Mouse (Mus musculus) B cell, adult 2 months (primary cell): ENCODE measurements around the gene Tpst2.

ENCODE experiments used
- DNase-seq, 2 experiments: peaks; one replicate each; pipeline ENCODE4 v3.0.0; 2022

Tpst2 gene

DNA sequence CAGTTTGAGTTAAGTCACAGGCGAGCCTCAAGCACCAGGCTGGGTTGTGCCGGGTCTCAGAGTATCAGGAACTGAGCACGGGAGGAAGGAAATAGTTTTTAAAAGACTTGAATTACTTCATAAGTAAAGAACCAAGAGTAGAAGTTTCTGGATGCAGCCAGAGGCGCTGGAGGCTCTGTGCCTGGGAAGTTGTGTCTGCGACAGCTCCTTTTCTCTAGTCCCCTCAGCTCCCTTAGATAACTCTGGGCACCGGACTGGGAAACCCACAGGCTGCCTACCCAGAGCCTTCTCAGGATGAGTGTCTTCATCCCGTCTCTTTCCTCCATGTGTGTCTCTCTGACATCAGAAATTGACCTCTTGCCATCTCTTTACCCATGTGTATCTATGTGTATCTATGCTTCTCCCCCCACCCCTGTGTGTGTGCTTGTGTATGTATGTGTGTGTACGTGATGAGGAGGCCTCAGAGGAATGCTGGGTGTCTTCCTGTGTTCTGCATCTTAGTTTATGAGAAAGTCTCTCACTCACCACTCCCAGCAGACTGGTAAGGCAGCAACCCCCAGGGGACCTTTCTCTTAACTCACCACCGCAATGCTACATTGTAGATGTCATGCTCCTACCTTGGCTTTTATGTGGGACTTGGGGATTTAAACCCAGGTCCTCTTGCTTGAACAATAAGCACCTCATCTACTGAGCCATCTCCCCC is 6.4 kb downstream of the Tpst2 start:
- peak; percentile 54 to 63 for DNase-seq

GRCm38 (mm10) chr5:112283543-112284202 is 7.2 kb downstream of the Tpst2 start:
- DNase-seq, result no peak

DNA sequence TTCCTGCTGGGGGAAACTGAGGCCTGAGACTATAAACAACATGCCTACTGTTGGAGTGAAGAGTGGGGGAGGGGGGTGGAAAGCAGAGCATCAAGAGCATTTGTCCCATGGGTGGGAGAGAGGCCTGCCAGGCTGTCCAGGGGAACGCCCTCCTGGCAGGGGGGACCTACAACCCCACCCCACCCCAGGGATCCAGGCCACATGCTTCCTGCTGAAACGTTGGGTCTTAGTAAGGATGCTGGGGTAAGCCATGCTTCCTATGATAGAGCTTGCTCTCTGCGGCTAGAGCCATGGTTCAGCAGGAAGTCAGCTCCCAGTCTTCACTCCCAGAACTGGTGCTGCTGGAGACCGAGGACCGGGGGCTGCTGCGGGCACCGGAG is 7.7 kb downstream of the Tpst2 start:
- DNase-seq, result no peak

- no peak for DNase-seq
These were observed 9.1 kb downstream of the Tpst2 start for GRCm38 (mm10) chr5:112285548-112286085.

DNA sequence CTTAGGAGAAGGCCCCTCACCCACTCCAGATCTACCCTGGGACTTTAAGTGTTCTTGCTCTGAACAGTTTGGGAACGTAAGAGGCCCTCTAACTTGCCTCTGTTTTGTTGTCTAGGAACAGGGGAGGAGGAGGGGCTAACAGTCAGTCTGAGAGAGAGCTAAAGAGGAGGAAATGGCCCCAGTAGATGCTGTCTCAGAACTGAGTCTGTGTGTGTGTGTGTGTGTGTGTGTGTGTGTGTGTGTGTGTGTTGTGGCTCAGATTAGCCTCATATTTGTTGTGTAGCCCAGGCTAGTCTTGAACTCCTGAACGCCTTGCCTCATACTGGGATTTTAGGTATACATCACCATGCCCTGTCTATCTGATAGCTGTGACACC is 10.1 kb downstream of the Tpst2 start:
- peak in 1 of 2 experiments; percentile 63 for DNase-seq

GRCm38 (mm10) chr5:112286984-112287641 is 10.6 kb downstream of the Tpst2 start:
- peak; percentile 84 to 87 for DNase-seq

GRCm38 (mm10) chr5:112287652-112288051 is 11.2 kb downstream of the Tpst2 start:
- DNase-seq, result no peak

- DNase-seq, result no peak
These were observed 12.0 kb downstream of the Tpst2 start for GRCm38 (mm10) chr5:112288193-112289141.

DNA sequence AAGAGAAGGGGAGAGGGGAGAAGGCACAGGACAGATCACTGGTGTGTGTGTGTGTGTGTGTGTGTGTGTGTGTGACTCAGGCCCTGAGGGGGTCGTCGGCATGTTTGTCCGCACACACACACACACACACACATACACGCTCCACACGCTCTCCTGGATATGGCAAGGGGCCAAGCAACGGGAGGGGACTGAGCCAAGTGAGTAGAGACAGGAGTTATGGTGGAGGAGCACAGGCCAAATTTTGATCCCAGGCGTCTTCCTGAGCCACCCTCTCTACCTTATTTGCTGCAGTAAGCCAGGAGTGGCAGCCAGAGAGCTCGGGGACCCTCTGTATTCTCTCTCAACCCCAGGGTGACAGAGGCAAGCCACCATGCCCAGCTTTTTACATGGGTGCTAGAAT is 12.7 kb downstream of the Tpst2 start:
- no peak for DNase-seq

- DNase-seq, result no peak
These were observed 13.5 kb downstream of the Tpst2 start for GRCm38 (mm10) chr5:112289819-112290535.

- DNase-seq, result no peak
These were observed 14.0 kb downstream of the Tpst2 start for GRCm38 (mm10) chr5:112290536-112290880.

DNA sequence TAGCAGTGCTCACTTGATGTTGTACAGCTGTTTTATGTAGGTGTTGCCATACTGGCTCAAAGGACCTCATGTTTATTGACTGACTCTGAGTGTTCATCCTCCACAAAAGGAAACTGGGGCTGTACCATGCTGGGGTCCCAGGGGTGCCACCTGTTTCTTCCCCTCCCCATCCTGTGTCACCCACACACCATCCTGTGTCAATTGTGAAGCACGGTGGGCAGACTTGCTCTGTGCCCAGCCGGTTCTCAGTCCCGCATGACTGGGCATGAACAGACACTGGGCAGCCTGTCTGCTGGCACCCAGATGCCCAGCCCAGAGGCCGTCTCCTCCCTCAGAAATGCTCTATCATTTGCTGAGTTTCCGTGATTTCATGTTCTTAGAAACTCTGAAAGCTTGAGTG is 15.4 kb downstream of the Tpst2 start:
- peak; percentile 71 to 75 for DNase-seq

GRCm38 (mm10) chr5:112292343-112292980 is 16.0 kb downstream of the Tpst2 start:
- no peak for DNase-seq

DNA sequence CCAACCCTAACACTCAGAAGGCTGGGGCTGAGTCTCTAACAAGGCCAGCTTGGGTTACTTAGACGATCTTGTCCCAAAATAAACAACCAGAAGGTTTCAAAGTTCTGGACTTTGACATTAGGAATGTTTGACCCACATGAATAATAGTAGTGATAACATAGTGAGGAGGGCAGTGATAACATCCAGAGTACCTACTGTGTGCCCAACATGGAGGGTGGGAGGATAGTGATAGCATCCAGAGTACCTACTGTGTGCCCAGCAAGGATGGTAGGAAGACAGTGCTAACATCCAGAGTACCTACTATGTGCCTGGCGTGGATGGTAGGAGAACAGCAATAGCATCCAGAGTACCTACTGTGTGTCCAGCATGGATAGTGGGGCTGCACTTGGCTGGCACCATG is 17.3 kb downstream of the Tpst2 start:
- DNase-seq, result no peak

GRCm38 (mm10) chr5:112294696-112295095 is 18.2 kb downstream of the Tpst2 start:
- DNase-seq, result no peak

GRCm38 (mm10) chr5:112295162-112295561 is 18.7 kb downstream of the Tpst2 start:
- no peak for DNase-seq

DNA sequence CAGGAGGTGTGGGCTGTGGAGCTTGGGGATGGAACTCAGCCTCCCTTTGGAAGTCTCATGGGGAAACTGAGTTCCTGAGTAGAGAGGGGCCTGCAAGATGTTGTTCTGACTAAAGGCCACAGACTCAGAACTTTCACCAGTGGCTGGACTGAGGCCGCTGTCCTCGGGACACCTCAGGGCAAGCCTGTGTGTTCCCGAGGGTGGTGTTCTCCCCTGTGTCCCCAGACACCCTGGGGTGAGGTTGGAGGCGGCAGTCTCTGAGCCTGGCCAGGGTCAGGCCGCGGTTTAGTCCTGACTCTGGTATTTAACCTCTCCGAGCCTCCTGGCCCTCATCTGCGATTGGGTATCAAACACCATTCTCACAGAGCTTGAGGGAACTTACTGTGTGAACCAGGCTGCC is 19.1 kb downstream of the Tpst2 start:
- DNase-seq, result no peak

DNA sequence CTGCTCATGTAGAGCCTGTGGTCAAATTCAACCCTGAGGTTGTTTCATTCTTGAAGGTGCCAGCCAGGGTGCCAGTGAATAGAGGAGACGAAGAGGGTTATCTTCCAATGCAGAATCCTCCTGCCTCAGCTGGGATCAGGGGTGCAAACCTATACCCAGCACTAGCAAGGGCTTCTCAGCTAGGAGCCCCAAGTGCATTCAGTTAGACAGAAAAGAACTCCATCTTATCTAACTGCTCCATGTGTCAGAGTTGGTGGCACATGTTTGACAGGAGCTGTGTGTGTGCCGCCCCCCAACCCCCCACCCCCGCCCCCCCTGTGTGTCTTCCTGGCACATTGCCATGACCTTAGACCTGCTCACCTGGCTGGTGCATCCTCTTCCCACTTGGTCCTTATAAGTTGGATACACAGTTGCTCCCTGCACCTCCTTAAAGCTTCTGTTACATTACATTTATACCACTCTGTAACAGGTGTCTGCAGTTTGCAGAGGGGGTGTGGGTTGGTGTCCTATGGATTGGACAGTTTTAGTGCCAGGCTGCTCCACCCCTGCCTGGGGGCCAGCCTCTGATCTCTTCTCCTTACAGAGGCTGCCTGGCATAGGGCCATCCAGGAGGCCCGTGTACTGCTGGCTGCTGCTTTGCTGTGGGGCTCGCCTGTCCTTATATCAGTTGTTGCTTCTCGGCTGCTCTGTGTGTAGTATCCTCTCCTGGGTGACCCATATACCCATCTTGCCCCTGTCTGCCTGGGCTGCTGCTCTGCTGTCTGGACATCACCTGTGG is 20.1 kb downstream of the Tpst2 start:
- DNase-seq, result no peak

GRCm38 (mm10) chr5:112297257-112297656 is 20.8 kb downstream of the Tpst2 start:
- DNase-seq, result peak; percentile 46 to 55

DNA sequence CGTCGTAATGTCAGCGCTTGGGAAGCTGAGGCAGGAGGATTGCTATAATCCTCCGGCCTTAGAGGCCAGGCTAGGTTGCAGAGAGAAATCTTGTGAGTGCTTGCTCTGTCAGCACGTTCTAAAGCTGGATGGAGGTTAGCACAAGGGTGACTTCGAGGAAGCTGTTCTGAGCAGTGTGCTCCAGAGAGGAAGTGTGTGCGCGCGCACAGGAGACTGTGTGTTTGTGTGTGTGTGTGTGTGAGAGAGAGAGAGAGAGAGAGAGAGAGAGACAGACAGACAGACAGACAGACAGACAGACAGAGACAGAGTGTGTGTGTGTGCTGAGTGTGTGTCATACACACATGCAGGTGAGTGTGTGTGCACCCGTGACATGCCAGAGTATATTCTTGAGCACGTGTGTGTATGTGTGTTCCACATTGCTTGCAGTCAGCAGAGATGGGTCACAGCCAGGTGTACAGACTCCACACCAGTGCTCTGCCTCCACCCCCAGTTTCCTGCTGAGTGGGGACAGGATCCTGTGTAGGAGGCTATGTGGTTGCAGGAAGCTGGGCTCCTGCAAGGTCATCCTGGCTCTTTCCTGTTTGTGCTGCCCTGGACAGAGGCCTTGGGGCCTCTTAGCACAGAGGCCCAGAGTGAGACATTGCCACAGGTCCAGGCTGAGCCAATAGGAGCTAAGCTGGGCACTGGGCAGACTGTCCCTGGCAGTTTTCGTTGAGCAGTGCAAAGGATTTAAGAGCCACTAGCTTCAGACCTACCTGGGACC is 21.9 kb downstream of the Tpst2 start:
- no peak for DNase-seq
